Mouse (Mus musculus) testis, adult 2 months (tissue): ENCODE data around the gene Rpl18.

Source experiments
- CTCF ChIP-seq: fragments of 200-500 bp; IDR thresholded peaks from 2 replicates; pipeline ENCODE4 v1.5.1; 2012; ENCODE audit warnings: low read depth, mild to moderate bottlenecking, inconsistent platforms, low read length, moderate library complexity; ENCODE audit not compliant: control insufficient read depth, insufficient read depth, insufficient replicate concordance
- POLR2A ChIP-seq: fragments of 200-500 bp; IDR thresholded peaks from 2 replicates; pipeline ENCODE4 v1.6.1; 2012; ENCODE audit warnings: low read depth, mild to moderate bottlenecking, inconsistent platforms, low read length, moderate library complexity; ENCODE audit not compliant: control insufficient read depth

DNA sequence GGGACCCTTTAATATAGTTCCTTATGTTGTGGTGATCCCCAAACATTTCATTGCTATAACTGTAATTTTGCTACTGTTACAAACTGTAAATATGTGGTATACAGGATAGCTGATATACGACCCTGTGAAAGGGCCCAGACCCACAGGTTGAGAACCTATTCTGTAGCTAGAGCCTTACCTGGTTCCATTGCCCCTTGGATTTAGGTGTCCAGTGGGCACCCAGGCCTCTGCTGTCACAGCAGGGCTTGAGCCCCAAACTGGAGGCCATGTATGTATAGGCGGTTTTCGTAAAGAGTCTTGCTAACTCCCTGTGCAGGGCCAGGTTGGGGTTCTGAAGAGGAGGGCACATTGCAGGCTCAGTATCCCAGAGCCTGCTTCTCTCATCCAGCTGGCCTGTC is 1.2 kb downstream of the Rpl18 start:
- no peak for TF ChIP-seq POLR2A
- no peak for TF ChIP-seq CTCF
